Mouse (Mus musculus): ENCODE results near the gene Sprr2k. TPM values are rescaled to one million over a fixed set of nuclear protein-coding genes. Genes with fewer than 3 reads are reported as not detected.

The Sprr2k gene
- not detected in 2 replicates for polyA plus RNA-seq (2015; fragmentation: Nextera tagmentation; extraction: Ambion mirVana)

DNA sequence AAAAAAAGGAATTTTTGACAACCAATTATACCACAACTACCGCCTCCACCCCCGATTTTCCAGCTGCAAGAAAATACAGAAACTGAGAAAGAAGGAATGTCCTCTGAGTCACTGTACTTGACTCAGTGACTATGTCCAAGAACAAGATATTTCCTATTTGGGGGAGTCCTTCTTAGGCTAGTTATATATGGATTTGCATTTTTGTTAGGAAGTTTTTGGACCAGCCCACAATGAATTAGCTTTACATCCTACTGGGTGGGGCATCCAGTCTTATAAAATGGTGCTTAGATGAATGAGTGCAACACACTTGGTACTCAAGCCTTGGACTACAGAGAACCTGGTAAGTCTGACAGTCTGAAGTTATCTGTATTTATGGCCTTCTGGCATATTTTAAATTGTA is at the start of gene Sprr2k:
Gene Sprr2k (plus strand): TSS at position 301 of the 400 bp plus-strand sequence.
- H3K4me3 ChIP-seq (ENCODE audit: low read length) = no peak within 1 kb of the TSS
- WGBS = 83% methylated on average over 2 of the region's 2 CpGs
- no peak for ATAC-seq

GRCm38 (mm10) chr3:92385385-92385784 is 47.0 kb upstream of the Sprr2k start, which contains the start of gene Sprr2h:
Gene Sprr2h, plus strand, starts transcription at chr3:92385685.
- H3K9me3 ChIP-seq (ENCODE audit: control insufficient read depth, low read length) = no peaks in the 10 kb centered on the region
- no peak within 1 kb of the TSS for H3K27ac ChIP-seq (ENCODE audit: low read length)
- no peaks in the 10 kb centered on the region for H3K36me3 ChIP-seq (ENCODE audit: control insufficient read depth, insufficient read depth, low read length)
- ATAC-seq = no peak
- no peak within 1 kb of the TSS for H3K4me3 ChIP-seq (ENCODE audit: low read length)
- H3K4me1 ChIP-seq (ENCODE audit: control insufficient read depth, insufficient read depth, low read length) = no peaks in the 10 kb centered on the region
- WGBS = 86% methylated on average over 1 of the region's 1 CpGs
- no peak within 1 kb of the TSS for H3K9ac ChIP-seq (ENCODE audit: low read depth, low read length)
- H3K27me3 ChIP-seq (replicated peaks; ENCODE audit: control insufficient read depth, insufficient read depth, low read length) = no peaks in the 10 kb centered on the region
- no peak within 1 kb of the TSS for H3K4me2 ChIP-seq (ENCODE audit: low read depth, low read length)

More for the DNA sequence above, at the start of gene Sprr2k:
- Histone ChIP-seq H3K4me1 (ENCODE audit: control insufficient read depth, insufficient read depth, low read length) (no peaks in the 10 kb centered on the region), H3K9ac (ENCODE audit: low read depth, low read length) (no peak within 1 kb of the TSS), H3K4me2 (ENCODE audit: low read depth, low read length) (no peak within 1 kb of the TSS), H3K27me3 (replicated peaks; ENCODE audit: control insufficient read depth, insufficient read depth, low read length) (no peaks in the 10 kb centered on the region), H3K36me3 (ENCODE audit: control insufficient read depth, insufficient read depth, low read length) (no peaks in the 10 kb centered on the region), H3K9me3 (ENCODE audit: control insufficient read depth, low read length) (no peaks in the 10 kb centered on the region), H3K27ac (ENCODE audit: low read length) (no peak within 1 kb of the TSS)

DNA sequence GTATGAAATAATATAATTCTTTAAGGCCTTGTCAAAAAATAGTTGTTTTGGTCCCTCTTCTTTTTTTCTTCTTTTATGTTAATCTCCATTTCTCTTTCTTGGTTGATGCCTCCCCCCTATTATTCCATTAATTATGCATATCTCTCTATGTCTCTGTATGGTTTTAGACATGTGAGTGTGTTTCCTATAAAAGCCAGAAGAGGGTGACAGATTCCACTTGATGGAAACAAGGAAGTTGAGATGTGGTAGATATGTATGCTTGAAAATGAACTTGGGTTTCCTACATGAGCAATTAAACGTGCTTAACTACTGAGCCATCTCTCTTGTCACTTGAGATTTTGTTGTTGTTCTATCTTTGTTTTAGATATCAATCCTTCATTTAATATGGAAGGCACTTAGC is 38.1 kb upstream of the Sprr2k start:
- no peak for ATAC-seq
- Histone ChIP-seq H3K27ac (ENCODE audit: low read length) (no peak overlapping the region), H3K27me3 (replicated peaks; ENCODE audit: control insufficient read depth, insufficient read depth, low read length) (no peaks in the 10 kb centered on the region), H3K4me3 (ENCODE audit: low read length) (no peak overlapping the region), H3K4me1 (ENCODE audit: control insufficient read depth, insufficient read depth, low read length) (no peaks in the 10 kb centered on the region), H3K36me3 (ENCODE audit: control insufficient read depth, insufficient read depth, low read length) (no peaks in the 10 kb centered on the region), H3K4me2 (ENCODE audit: low read depth, low read length) (no peak overlapping the region), H3K9ac (ENCODE audit: low read depth, low read length) (no peak overlapping the region), H3K9me3 (ENCODE audit: control insufficient read depth, low read length) (no peaks in the 10 kb centered on the region)
- 57% methylated on average over 1 of the region's 1 CpGs for WGBS

DNA sequence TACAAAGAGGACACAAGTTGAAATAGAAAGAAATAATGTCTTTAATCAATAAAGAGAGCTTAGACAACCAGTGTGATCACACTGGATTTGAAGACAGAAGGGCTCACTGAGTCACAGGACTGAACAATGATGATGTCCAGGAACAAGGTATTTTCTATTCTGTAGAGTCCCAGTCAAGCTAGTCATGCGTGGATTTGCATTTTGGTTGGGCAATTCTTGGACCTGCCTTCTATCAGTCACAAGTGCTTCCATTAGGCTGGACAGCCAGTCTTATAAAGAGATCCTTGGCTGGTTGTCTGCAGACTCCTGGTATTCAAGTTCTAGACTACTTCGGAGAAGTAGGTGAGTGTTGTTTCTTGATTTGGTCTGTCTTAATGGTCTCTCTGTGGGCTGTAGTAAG is 24.7 kb upstream of the Sprr2k start, which contains the start of gene Sprr2i:
Gene Sprr2i (plus strand): TSS at position 301 of the 400 bp plus-strand sequence.
- Histone ChIP-seq H3K27me3 (replicated peaks; ENCODE audit: control insufficient read depth, insufficient read depth, low read length) (no peaks in the 10 kb centered on the region), H3K9ac (ENCODE audit: low read depth, low read length) (no peak within 1 kb of the TSS), H3K4me3 (ENCODE audit: low read length) (no peak within 1 kb of the TSS), H3K4me1 (ENCODE audit: control insufficient read depth, insufficient read depth, low read length) (no peaks in the 10 kb centered on the region), H3K4me2 (ENCODE audit: low read depth, low read length) (no peak within 1 kb of the TSS), H3K27ac (ENCODE audit: low read length) (no peak within 1 kb of the TSS), H3K9me3 (ENCODE audit: control insufficient read depth, low read length) (no peaks in the 10 kb centered on the region), H3K36me3 (ENCODE audit: control insufficient read depth, insufficient read depth, low read length) (no peaks in the 10 kb centered on the region)
- 95% methylated on average over 2 of the region's 2 CpGs for WGBS
- ATAC-seq = no peak

GRCm38 (mm10) chr3:92417782-92418181 is 14.6 kb upstream of the Sprr2k start, which contains the start of gene Sprr2j-ps:
Gene Sprr2j-ps, plus strand, starts transcription at chr3:92418082.
- Histone ChIP-seq H3K9ac (ENCODE audit: low read depth, low read length) (no peak within 1 kb of the TSS), H3K27me3 (replicated peaks; ENCODE audit: control insufficient read depth, insufficient read depth, low read length) (no peaks in the 10 kb centered on the region), H3K9me3 (ENCODE audit: control insufficient read depth, low read length) (no peaks in the 10 kb centered on the region), H3K36me3 (ENCODE audit: control insufficient read depth, insufficient read depth, low read length) (no peaks in the 10 kb centered on the region), H3K4me3 (ENCODE audit: low read length) (no peak within 1 kb of the TSS), H3K4me2 (ENCODE audit: low read depth, low read length) (no peak within 1 kb of the TSS), H3K4me1 (ENCODE audit: control insufficient read depth, insufficient read depth, low read length) (no peaks in the 10 kb centered on the region), H3K27ac (ENCODE audit: low read length) (no peak within 1 kb of the TSS)
- ATAC-seq = no peak
- 91% methylated on average over 2 of the region's 2 CpGs for WGBS

- Histone ChIP-seq H3K36me3 (ENCODE audit: control insufficient read depth, insufficient read depth, low read length) (no peaks in the 10 kb centered on the region), H3K4me3 (ENCODE audit: low read length) (no peak within 1 kb of the TSS), H3K9me3 (ENCODE audit: control insufficient read depth, low read length) (no peaks in the 10 kb centered on the region), H3K27me3 (replicated peaks; ENCODE audit: control insufficient read depth, insufficient read depth, low read length) (no peaks in the 10 kb centered on the region), H3K4me2 (ENCODE audit: low read depth, low read length) (no peak within 1 kb of the TSS), H3K4me1 (ENCODE audit: control insufficient read depth, insufficient read depth, low read length) (no peaks in the 10 kb centered on the region), H3K9ac (ENCODE audit: low read depth, low read length) (no peak within 1 kb of the TSS), H3K27ac (ENCODE audit: low read length) (no peak within 1 kb of the TSS)
- WGBS = 88% methylated on average over 6 of the region's 6 CpGs
- ATAC-seq = no peak
Measured at GRCm38 (mm10) chr3:92429323-92429722, 3.1 kb upstream of the Sprr2k start, which contains the start of gene Gm9774. Gene Gm9774, minus strand, starts transcription at chr3:92429423.

- no peaks in the 10 kb centered on the region for H3K36me3 ChIP-seq (ENCODE audit: control insufficient read depth, insufficient read depth, low read length)
- ATAC-seq = no peak
- no peaks in the 10 kb centered on the region for H3K27me3 ChIP-seq (replicated peaks; ENCODE audit: control insufficient read depth, insufficient read depth, low read length)
- H3K4me1 ChIP-seq (ENCODE audit: control insufficient read depth, insufficient read depth, low read length) = no peaks in the 10 kb centered on the region
- H3K4me3 ChIP-seq (ENCODE audit: low read length) = no peak within 1 kb of the TSS
- no peak within 1 kb of the TSS for H3K27ac ChIP-seq (ENCODE audit: low read length)
- no peak within 1 kb of the TSS for H3K4me2 ChIP-seq (ENCODE audit: low read depth, low read length)
- whole genome bisulfite sequencing = 90% methylated on average over 3 of the region's 3 CpGs
- no peaks in the 10 kb centered on the region for H3K9me3 ChIP-seq (ENCODE audit: control insufficient read depth, low read length)
- H3K9ac ChIP-seq (ENCODE audit: low read depth, low read length) = no peak within 1 kb of the TSS
Measured at GRCm38 (mm10) chr3:92438689-92439088, 6.3 kb downstream of the Sprr2k start, which contains the start of gene Sprr1b. Gene Sprr1b, minus strand, starts transcription at chr3:92438789.

DNA sequence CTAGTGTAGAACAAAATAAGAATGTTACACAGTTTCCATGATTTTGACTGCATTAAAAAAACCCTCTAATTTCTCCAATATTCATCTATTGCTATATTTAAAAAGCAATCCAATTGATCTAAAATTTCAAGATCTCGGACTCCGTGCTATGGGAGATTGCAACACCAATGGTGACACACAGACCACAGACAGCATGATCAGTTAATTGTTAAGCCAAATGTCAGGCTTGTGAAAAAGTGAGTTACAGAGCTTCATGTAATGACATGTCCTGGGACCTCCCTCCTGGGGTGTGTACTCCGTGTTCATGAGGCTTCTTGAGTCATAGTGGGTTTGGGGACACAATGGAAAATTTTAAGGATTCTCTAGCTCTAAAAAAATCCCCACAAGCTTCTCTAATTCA is 7.8 kb downstream of the Sprr2k start:
- H3K9me3 ChIP-seq (ENCODE audit: control insufficient read depth, low read length) = no peaks in the 10 kb centered on the region

GRCm38 (mm10) chr3:92455151-92455550 is 22.8 kb downstream of the Sprr2k start:
- H3K27ac ChIP-seq (ENCODE audit: low read length) = no peak overlapping the region
- H3K36me3 ChIP-seq (ENCODE audit: control insufficient read depth, insufficient read depth, low read length) = no peaks in the 10 kb centered on the region
- no peaks in the 10 kb centered on the region for H3K4me1 ChIP-seq (ENCODE audit: control insufficient read depth, insufficient read depth, low read length)
- H3K27me3 ChIP-seq (replicated peaks; ENCODE audit: control insufficient read depth, insufficient read depth, low read length) = no peaks in the 10 kb centered on the region
- no peak for ATAC-seq
- H3K9ac ChIP-seq (ENCODE audit: low read depth, low read length) = no peak overlapping the region
- no peak overlapping the region for H3K4me2 ChIP-seq (ENCODE audit: low read depth, low read length)
- H3K4me3 ChIP-seq (ENCODE audit: low read length) = no peak overlapping the region
- H3K9me3 ChIP-seq (ENCODE audit: control insufficient read depth, low read length) = no peaks in the 10 kb centered on the region
- 84% methylated on average over 5 of the region's 5 CpGs for WGBS

More for the DNA sequence above, 7.8 kb downstream of the Sprr2k start:
- no peaks in the 10 kb centered on the region for H3K36me3 ChIP-seq (ENCODE audit: control insufficient read depth, insufficient read depth, low read length)
- H3K4me1 ChIP-seq (ENCODE audit: control insufficient read depth, insufficient read depth, low read length) = no peaks in the 10 kb centered on the region
- ATAC-seq = no peak
- 84% methylated on average over 3 of the region's 3 CpGs for WGBS
- H3K9ac ChIP-seq (ENCODE audit: low read depth, low read length) = no peak overlapping the region
- no peak overlapping the region for H3K4me3 ChIP-seq (ENCODE audit: low read length)
- no peaks in the 10 kb centered on the region for H3K27me3 ChIP-seq (replicated peaks; ENCODE audit: control insufficient read depth, insufficient read depth, low read length)
- no peak overlapping the region for H3K27ac ChIP-seq (ENCODE audit: low read length)
- H3K4me2 ChIP-seq (ENCODE audit: low read depth, low read length) = no peak overlapping the region

DNA sequence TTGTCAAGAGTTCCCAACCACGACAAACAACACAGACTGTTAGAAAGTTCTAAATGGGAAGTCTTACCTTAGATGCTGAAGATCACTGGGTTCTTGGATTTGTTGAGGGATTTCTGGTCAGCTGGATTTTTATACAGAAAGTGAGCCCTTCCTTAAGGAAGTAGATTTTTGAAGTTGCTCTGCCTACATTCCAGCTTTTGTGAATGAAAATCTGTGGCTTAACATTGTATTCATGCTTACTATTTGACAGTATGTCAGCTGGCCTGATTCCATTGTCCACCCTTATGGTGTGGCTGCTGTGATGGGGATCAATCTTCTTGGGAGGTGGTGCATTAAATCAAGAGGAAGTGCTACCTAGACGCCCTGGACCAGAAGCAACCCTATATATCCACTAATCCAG is 26.2 kb downstream of the Sprr2k start, which contains the start of gene Sprr3:
Gene Sprr3 (minus strand): TSS at position 101 of the 400 bp plus-strand sequence.
- no peaks in the 10 kb centered on the region for H3K27me3 ChIP-seq (replicated peaks; ENCODE audit: control insufficient read depth, insufficient read depth, low read length)
- H3K9ac ChIP-seq (ENCODE audit: low read depth, low read length) = no peak within 1 kb of the TSS
- WGBS = 70% methylated on average over 2 of the region's 2 CpGs
- H3K4me2 ChIP-seq (ENCODE audit: low read depth, low read length) = no peak within 1 kb of the TSS
- no peak within 1 kb of the TSS for H3K4me3 ChIP-seq (ENCODE audit: low read length)
- H3K4me1 ChIP-seq (ENCODE audit: control insufficient read depth, insufficient read depth, low read length) = no peaks in the 10 kb centered on the region
- no peaks in the 10 kb centered on the region for H3K36me3 ChIP-seq (ENCODE audit: control insufficient read depth, insufficient read depth, low read length)
- H3K9me3 ChIP-seq (ENCODE audit: control insufficient read depth, low read length) = no peaks in the 10 kb centered on the region
- no peak for ATAC-seq
- H3K27ac ChIP-seq (ENCODE audit: low read length) = no peak within 1 kb of the TSS
